Mouse (Mus musculus): ENCODE data around the gene Zbtb17. TPM values are rescaled to one million over a fixed set of nuclear protein-coding genes. Genes with fewer than 3 reads are reported as not detected.

The Zbtb17 gene
- polyA plus RNA-seq, 1 experiment = 30.1 TPM

DNA sequence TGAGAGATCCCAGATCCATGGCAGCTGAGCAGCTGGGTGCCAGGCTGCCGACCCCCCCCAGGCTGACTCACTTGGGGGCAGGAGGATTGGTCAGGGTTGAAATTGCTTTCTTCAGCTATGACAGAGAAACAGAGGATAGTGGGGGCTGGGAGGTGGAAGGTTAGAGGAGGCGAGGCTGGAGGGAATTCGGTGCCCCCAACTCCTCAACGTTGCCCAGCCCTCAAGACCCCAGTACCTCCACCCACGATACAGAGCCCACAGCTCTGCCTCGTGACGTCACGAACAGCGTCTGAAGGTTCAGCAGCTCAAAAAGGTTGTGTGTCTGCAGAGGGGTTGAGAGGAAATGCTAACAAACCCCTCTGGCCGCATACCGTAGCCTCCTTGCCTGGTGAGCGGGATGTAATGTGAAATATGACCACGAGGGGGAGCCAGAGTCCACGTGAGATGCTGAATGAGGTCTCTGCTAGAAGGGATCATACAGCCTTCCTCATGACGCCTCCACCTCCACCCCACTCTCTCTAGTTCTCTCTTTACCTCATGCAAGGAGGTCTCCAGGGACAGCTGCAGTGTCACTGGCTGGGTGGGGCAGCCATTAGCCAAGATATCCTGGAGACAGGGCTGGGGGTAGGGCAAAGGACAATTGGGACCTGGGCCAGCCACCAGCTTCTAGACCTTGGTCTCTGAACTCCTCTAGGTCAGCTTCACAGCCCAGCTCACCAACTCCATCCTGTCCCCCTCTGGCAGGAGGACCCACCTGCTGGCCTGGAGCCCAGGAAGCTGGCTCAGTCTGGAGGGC lies 39.7 kb upstream of the Zbtb17 start:
- Histone ChIP-seq H3K79me2 (ENCODE audit: control insufficient read depth, insufficient read depth) (no peaks in the 10 kb centered on the region), H3K4me3 (no peak overlapping the region), H3ac (ENCODE audit: control insufficient read depth, insufficient read length) (no peak overlapping the region), H3K4me2 (ENCODE audit: low read depth) (peak overlapping the region; percentile 63), H3K36me3 (ENCODE audit: control insufficient read depth, insufficient read depth) (no peaks in the 10 kb centered on the region), H3K27me3 (ENCODE audit: control insufficient read depth, insufficient read depth, insufficient read length) (no peaks in the 10 kb centered on the region)
- TF ChIP-seq MYOG (IDR thresholded peaks at IDR 0.05; ENCODE audit: control insufficient read depth in 1 of 3, insufficient read depth in 1 of 3, insufficient read length in 2 of 3, low read depth in 2 of 3) (peak in 1 of 3 experiments; percentile 80), MYOD1 (IDR thresholded peaks at IDR 0.05; ENCODE audit: control insufficient read depth in 1 of 3, insufficient read length in 2 of 3, low read depth in 2 of 3) (peak in 2 of 3 experiments; percentile 22 to 80), E2F4 (IDR thresholded peaks at IDR 0.05; ENCODE audit: insufficient read depth) (no peak)

DNA sequence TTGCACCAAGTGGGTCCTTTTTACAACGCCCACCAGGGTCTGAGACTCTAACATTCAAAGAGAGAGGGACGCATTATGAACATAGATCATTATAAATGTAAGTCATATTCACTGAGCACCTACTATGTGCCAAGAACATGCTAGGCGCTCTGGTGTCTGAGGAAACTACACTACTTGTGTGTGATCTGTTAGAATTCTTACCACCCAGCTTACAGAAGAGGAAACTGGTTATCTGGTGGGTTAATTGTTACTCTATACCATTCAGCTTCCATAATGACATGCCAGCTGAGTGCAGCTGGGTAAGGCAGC lies 39.2 kb upstream of the Zbtb17 start:
- no peak for TF ChIP-seq TCF3 (IDR thresholded peaks at IDR 0.05; ENCODE audit: insufficient read length, low read depth)
- Histone ChIP-seq H3K4me2 (ENCODE audit: low read depth) (no peak overlapping the region), H3K36me3 (ENCODE audit: control insufficient read depth, insufficient read depth) (no peaks in the 10 kb centered on the region), H3K79me2 (ENCODE audit: control insufficient read depth, insufficient read depth) (no peaks in the 10 kb centered on the region), H3K27me3 (ENCODE audit: control insufficient read depth, insufficient read depth, insufficient read length) (no peaks in the 10 kb centered on the region), H3K4me3 (no peak overlapping the region), H3ac (ENCODE audit: control insufficient read depth, insufficient read length) (no peak overlapping the region)

DNA sequence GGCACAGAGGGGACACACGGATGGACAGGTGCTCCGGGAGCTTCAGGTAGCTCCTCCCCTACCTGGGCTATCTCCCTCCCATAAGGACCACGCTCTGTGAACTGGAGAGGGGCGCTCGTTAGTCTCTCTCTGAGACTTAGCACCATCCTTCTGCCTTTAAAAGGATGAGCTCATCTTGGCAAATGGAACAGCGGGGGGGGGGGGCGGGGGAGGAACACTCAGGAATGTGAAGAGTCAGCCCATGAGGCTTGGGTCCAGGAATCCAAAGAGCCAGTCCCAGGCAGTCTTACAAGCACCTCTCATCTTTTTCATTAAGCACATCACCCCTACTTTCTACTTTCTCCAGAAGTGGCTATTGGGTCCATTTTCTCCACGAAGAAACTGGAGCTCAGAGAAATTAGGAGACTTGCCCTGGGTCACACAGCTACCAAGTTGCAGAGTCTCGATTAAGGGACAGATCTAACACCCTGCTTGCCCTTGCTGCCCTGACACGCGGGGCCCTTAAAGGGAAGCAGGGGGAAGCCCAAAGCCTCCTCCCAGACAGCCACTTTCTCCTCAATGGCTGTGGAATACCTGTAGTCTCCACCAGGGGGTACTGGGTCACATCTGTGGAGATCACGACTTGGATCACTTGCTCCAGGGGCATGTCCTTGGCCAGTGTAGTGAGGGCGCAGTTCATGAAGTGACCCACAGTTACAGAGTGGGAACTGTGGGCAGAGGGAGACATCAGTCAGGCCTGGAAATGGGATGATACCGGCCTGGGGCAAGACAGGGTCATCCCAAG lies 37.7 kb upstream of the Zbtb17 start:
- TF ChIP-seq USF1 (IDR thresholded peaks at IDR 0.05; ENCODE audit: low read depth) (no peak), REST (IDR thresholded peaks at IDR 0.05; ENCODE audit: insufficient read depth, insufficient read length) (no peak), SRF (IDR thresholded peaks at IDR 0.05; ENCODE audit: control insufficient read depth, insufficient read length, low read depth) (no peak), POLR2A (IDR thresholded peaks at IDR 0.05; ENCODE audit: insufficient read length, low read depth) (no peak)
- Histone ChIP-seq H3K79me2 (ENCODE audit: control insufficient read depth, insufficient read depth) (no peaks in the 10 kb centered on the region), H3ac (ENCODE audit: control insufficient read depth, insufficient read length) (no peak overlapping the region), H3K36me3 (ENCODE audit: control insufficient read depth, insufficient read depth) (no peaks in the 10 kb centered on the region), H3K4me3 (no peak overlapping the region), H3K27me3 (ENCODE audit: control insufficient read depth, insufficient read depth, insufficient read length) (no peaks in the 10 kb centered on the region), H3K4me2 (ENCODE audit: low read depth) (peak overlapping the region; percentile 58)

DNA sequence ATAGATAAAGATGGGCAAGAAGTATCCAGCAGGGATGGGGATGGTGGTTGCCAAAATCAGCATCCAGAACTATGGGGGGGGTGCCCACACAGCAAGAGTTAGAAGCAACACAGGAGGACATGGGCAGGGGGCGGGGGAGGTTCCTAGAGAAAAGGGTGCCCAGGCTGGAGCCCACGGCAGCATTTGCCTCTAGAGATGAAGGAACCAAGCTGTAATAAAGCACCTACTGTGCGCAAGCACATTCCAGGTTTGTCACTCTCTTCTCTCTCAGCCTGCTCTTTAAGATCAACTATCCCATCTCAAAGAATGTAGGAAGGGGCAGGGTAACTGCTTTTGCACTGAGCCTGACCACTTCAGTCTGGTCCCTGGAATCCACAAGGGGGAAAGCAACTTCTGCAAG lies 35.9 kb upstream of the Zbtb17 start:
- TF ChIP-seq TCF12 (IDR thresholded peaks at IDR 0.05; ENCODE audit: insufficient read depth, poor library complexity, severe bottlenecking) = no peak
- TF ChIP-seq TCF3 (IDR thresholded peaks at IDR 0.05; ENCODE audit: insufficient read length, low read depth) = no peak
- TF ChIP-seq MYOG (IDR thresholded peaks at IDR 0.05; ENCODE audit: control insufficient read depth in 1 of 3, insufficient read depth in 1 of 3, insufficient read length in 2 of 3, low read depth in 2 of 3) = no peak
- TF ChIP-seq CEBPB (IDR thresholded peaks at IDR 0.05; ENCODE audit: insufficient read depth, poor library complexity, severe bottlenecking) = no peak
- TF ChIP-seq E2F4 (IDR thresholded peaks at IDR 0.05; ENCODE audit: insufficient read depth) = no peak
- TF ChIP-seq POLR2A (IDR thresholded peaks at IDR 0.05; ENCODE audit: insufficient read length, low read depth) = no peak
- no peak for TF ChIP-seq REST (IDR thresholded peaks at IDR 0.05; ENCODE audit: insufficient read depth, insufficient read length)
- Histone ChIP-seq H3K4me3 (no peak overlapping the region), H3K36me3 (ENCODE audit: control insufficient read depth, insufficient read depth) (no peaks in the 10 kb centered on the region), H3K27me3 (ENCODE audit: control insufficient read depth, insufficient read depth, insufficient read length) (no peaks in the 10 kb centered on the region), H3K4me2 (ENCODE audit: low read depth) (no peak overlapping the region), H3K79me2 (ENCODE audit: control insufficient read depth, insufficient read depth) (no peaks in the 10 kb centered on the region), H3ac (ENCODE audit: control insufficient read depth, insufficient read length) (no peak overlapping the region)

DNA sequence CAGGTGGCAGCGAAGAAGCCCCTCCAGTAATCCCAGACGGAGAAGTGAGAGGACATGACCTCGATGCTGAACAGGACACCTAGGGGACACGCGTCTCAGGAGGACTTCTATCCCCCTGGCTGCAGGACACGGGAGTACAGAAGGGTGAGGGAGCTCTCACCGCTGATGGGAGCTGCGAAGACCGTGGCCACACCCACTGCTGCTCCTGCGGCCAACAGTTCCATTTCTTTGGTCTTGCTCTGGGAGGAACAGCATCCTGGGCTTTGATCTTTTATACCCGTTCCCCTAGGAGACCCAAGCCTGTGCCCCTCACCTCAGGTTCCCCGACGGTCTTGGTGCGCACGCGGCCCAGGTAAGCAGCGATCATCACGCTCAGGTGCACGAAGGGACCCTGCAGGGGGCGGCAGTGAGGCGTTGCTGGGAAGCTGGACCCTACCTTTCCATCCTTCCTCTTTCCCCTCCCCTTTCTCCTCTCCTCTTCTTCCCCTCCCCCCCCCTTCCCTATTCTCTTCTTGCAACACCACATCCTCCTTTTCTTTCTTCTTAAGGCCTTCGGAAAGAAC lies 32.9 kb upstream of the Zbtb17 start:
- no peak overlapping the region for H3K4me3 ChIP-seq
- no peaks in the 10 kb centered on the region for H3K27me3 ChIP-seq (ENCODE audit: control insufficient read depth, insufficient read depth, insufficient read length)
- no peaks in the 10 kb centered on the region for H3K36me3 ChIP-seq (ENCODE audit: control insufficient read depth, insufficient read depth)
- H3K4me2 ChIP-seq (ENCODE audit: low read depth) = no peak overlapping the region
- H3K79me2 ChIP-seq (ENCODE audit: control insufficient read depth, insufficient read depth) = no peaks in the 10 kb centered on the region
- H3ac ChIP-seq (ENCODE audit: control insufficient read depth, insufficient read length) = no peak overlapping the region
- no peak for TF ChIP-seq TCF3 (IDR thresholded peaks at IDR 0.05; ENCODE audit: insufficient read length, low read depth)
- TF ChIP-seq POLR2A (IDR thresholded peaks at IDR 0.05; ENCODE audit: insufficient read length, low read depth) = no peak
- TF ChIP-seq MYOG (IDR thresholded peaks at IDR 0.05; ENCODE audit: control insufficient read depth in 1 of 3, insufficient read depth in 1 of 3, insufficient read length in 2 of 3, low read depth in 2 of 3) = no peak
- TF ChIP-seq SRF (IDR thresholded peaks at IDR 0.05; ENCODE audit: control insufficient read depth, insufficient read length, low read depth) = no peak
- no peak for TF ChIP-seq MYOD1 (IDR thresholded peaks at IDR 0.05; ENCODE audit: control insufficient read depth in 1 of 3, insufficient read length in 2 of 3, low read depth in 2 of 3)
- TF ChIP-seq USF1 (IDR thresholded peaks at IDR 0.05; ENCODE audit: low read depth) = no peak
- no peak for TF ChIP-seq CEBPB (IDR thresholded peaks at IDR 0.05; ENCODE audit: insufficient read depth, poor library complexity, severe bottlenecking)
- TF ChIP-seq REST (IDR thresholded peaks at IDR 0.05; ENCODE audit: insufficient read depth, insufficient read length) = no peak
